Mouse (Mus musculus) heart, postnatal 25 days (tissue): ENCODE measurements around the gene Adamtsl1. TPM values are rescaled to one million over a fixed set of nuclear protein-coding genes. Genes with fewer than 3 reads are reported as not detected.

Experiments used
- DNase-seq: peaks from one replicate; pipeline ENCODE4 v3.0.0; 2022; ENCODE audit warnings: low spot score
- intact Hi-C: fragments of 180-260 bp; cut with DNase I; formaldehyde crosslinking; loops from one replicate; pipeline ENCODE4 v1.15.1; 2025
- total RNA-seq, 2 experiments: library from RNA; stranded (reverse); gene quantifications; 2 replicates each; pipeline ENCODE4 v1.2.3; 2021

Adamtsl1 gene
- total RNA-seq, 2 experiments from 2014 or later: 2.3 to 3.4 TPM

GRCm38 (mm10) chr4:85783768-85784379, 269.9 kb downstream of the Adamtsl1 start:
- intact Hi-C loops: no loop called here

GRCm38 (mm10) chr4:85784428-85784827, 270.5 kb downstream of the Adamtsl1 start:
- DNase-seq: no peak
- intact Hi-C loops: no loop called here

More at GRCm38 (mm10) chr4:85783768-85784379, 269.9 kb downstream of the Adamtsl1 start:
- no peak for DNase-seq

- no peak for DNase-seq
- intact Hi-C loops: no loop called here
Measured at GRCm38 (mm10) chr4:85790226-85790625, 276.3 kb downstream of the Adamtsl1 start.

- DNase-seq: peak; percentile 10
- intact Hi-C loops: loop anchor here (2.0 to 5.0 kb wide), 2 partner anchors 397 to 640 kb away; no protein-coding TSS in a partner anchor
Measured at GRCm38 (mm10) chr4:85801805-85802204, 287.8 kb downstream of the Adamtsl1 start.

- intact Hi-C loops: no loop called here
- no peak for DNase-seq
Measured at GRCm38 (mm10) chr4:85814418-85814817, 300.4 kb downstream of the Adamtsl1 start.

GRCm38 (mm10) chr4:85818504-85818903, 304.5 kb downstream of the Adamtsl1 start:
- intact Hi-C loops: loop anchor here (5.0 kb wide), 1 partner anchor 416 kb away; no protein-coding TSS in a partner anchor
- DNase-seq: no peak

- intact Hi-C loops: loop anchor here (1.0 to 5.0 kb wide), 2 partner anchors 417 to 657 kb away; no protein-coding TSS in a partner anchor
Measured at GRCm38 (mm10) chr4:85819169-85819568, 305.2 kb downstream of the Adamtsl1 start.

GRCm38 (mm10) chr4:85819921-85820320, 305.9 kb downstream of the Adamtsl1 start:
- intact Hi-C loops: loop anchor here (1.0 to 5.0 kb wide), 2 partner anchors 418 to 658 kb away; no protein-coding TSS in a partner anchor
- DNase-seq: no peak

More at GRCm38 (mm10) chr4:85819169-85819568, 305.2 kb downstream of the Adamtsl1 start:
- DNase-seq: no peak

- DNase-seq: no peak
- intact Hi-C loops: no loop called here
Measured at GRCm38 (mm10) chr4:85823952-85824704, 310.2 kb downstream of the Adamtsl1 start.

- intact Hi-C loops: no loop called here
- DNase-seq: no peak
Measured at GRCm38 (mm10) chr4:85824705-85825085, 310.7 kb downstream of the Adamtsl1 start.

- intact Hi-C loops: no loop called here
- no peak for DNase-seq
Measured at GRCm38 (mm10) chr4:85837058-85837457, 323.1 kb downstream of the Adamtsl1 start.

GRCm38 (mm10) chr4:85837532-85837965, 323.6 kb downstream of the Adamtsl1 start:
- DNase-seq: no peak

GRCm38 (mm10) chr4:85838031-85838430, 324.1 kb downstream of the Adamtsl1 start:
- DNase-seq: no peak
- intact Hi-C loops: no loop called here

More at GRCm38 (mm10) chr4:85837532-85837965, 323.6 kb downstream of the Adamtsl1 start:
- intact Hi-C loops: no loop called here

- DNase-seq: no peak
- intact Hi-C loops: no loop called here
Measured at GRCm38 (mm10) chr4:85842113-85842512, 328.1 kb downstream of the Adamtsl1 start.

GRCm38 (mm10) chr4:85844381-85844780, 330.4 kb downstream of the Adamtsl1 start:
- intact Hi-C loops: no loop called here
- DNase-seq: no peak

- intact Hi-C loops: no loop called here
- DNase-seq: no peak
Measured at GRCm38 (mm10) chr4:85845931-85846330, 332.0 kb downstream of the Adamtsl1 start.

- intact Hi-C loops: no loop called here
- no peak for DNase-seq
Measured at GRCm38 (mm10) chr4:85853401-85853800, 339.4 kb downstream of the Adamtsl1 start.

GRCm38 (mm10) chr4:85854507-85854906, 340.5 kb downstream of the Adamtsl1 start:
- no peak for DNase-seq
- intact Hi-C loops: no loop called here

- no peak for DNase-seq
- intact Hi-C loops: no loop called here
Measured at GRCm38 (mm10) chr4:85879376-85879775, 365.4 kb downstream of the Adamtsl1 start.

GRCm38 (mm10) chr4:85881318-85881717, 367.3 kb downstream of the Adamtsl1 start:
- DNase-seq: no peak
- intact Hi-C loops: no loop called here

GRCm38 (mm10) chr4:85884031-85884430, 370.1 kb downstream of the Adamtsl1 start:
- DNase-seq: no peak
- intact Hi-C loops: no loop called here
